ENCODE assay signal across 8 mouse cellular contexts in the genomic region with DNA sequence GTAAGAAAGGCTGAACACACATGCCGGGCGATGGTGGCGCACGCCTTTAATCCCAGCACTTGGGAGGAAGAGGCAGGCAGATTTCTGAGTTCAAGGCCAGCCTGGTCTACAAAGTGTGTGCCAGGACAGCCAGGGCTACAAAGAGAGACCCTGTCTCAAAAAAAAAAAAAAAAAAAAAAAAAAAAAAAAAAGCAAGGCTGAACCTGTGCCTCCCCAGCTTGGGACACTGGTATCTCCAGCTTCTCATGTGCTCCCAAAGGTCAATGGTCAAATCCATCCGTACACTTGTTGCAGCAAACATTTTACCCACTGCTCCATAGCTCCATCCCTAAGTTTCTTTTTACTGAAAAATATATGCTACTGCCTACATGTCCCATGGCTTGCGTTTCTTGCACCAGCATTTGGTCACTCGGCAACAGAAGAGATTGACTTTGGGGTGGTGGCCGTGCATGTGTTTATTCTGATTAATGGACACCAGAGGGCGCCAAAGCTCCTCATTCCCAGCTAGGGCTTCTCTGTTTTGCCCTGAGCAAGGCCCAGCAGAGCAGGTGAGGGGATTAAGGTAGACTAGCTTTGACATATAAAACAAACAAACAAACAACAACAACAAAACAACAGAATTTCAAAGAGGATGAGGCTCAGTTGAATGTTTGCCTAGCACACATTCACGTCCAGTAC. TPM values are rescaled to one million over a fixed set of nuclear protein-coding genes. Genes with fewer than 3 reads are reported as not detected.
DNase-seq lines count a peak whose midpoint lies in the region; ATAC-seq and TF ChIP-seq lines count a peak whose summit lies in the region.

No protein-coding gene starts in this region.

- no peaks in the 10 kb centered on the region for H3K4me1 ChIP-seq in kidney, embryonic 15.5 days
- peaks cover 25% of the 10 kb centered on the region for H3K4me1 ChIP-seq in liver, embryonic 13.5 days (replicated peaks)
- H3K4me1 ChIP-seq in stomach, postnatal 0 days (replicated peaks; ENCODE audit: control insufficient read depth, insufficient read depth), result no peaks in the 10 kb centered on the region

- no peak for TF ChIP-seq EP300 in stomach, postnatal 0 days (optimal IDR thresholded peaks at IDR 0.05)

- no peaks in the 10 kb centered on the region for H3K9me3 ChIP-seq in kidney, embryonic 15.5 days (replicated peaks)
- no peaks in the 10 kb centered on the region for H3K9me3 ChIP-seq in liver, embryonic 13.5 days (replicated peaks)
- H3K9me3 ChIP-seq in stomach, postnatal 0 days (ENCODE audit: control insufficient read depth, low read length), result no peaks in the 10 kb centered on the region

- H3K36me3 ChIP-seq in kidney, embryonic 15.5 days, result no peaks in the 10 kb centered on the region; the same call in 1 of the 2 replicates
- no peaks in the 10 kb centered on the region; the same call in 1 of the 2 replicates for H3K36me3 ChIP-seq in liver, embryonic 13.5 days
- no peaks in the 10 kb centered on the region for H3K36me3 ChIP-seq in stomach, postnatal 0 days (ENCODE audit: control insufficient read depth, insufficient read depth, low read length)

- TF ChIP-seq CTCF in stomach, postnatal 0 days (IDR thresholded peaks at IDR 0.05; ENCODE audit: low read depth), result peak; percentile 96

- no peak overlapping the region for H3K4me3 ChIP-seq in kidney, embryonic 15.5 days (replicated peaks)
- H3K4me3 ChIP-seq in liver, embryonic 13.5 days (replicated peaks), result no peak overlapping the region
- no peak overlapping the region for H3K4me3 ChIP-seq in stomach, postnatal 0 days (ENCODE audit: low read depth, low read length)

- no peak overlapping the region for H3K9ac ChIP-seq in kidney, embryonic 15.5 days
- H3K9ac ChIP-seq in liver, embryonic 13.5 days, result no peak overlapping the region
- no peak overlapping the region for H3K9ac ChIP-seq in stomach, postnatal 0 days (ENCODE audit: low read length)

- H3K27me3 ChIP-seq in kidney, embryonic 15.5 days, result no peaks in the 10 kb centered on the region
- H3K27me3 ChIP-seq in liver, embryonic 13.5 days, result no peaks in the 10 kb centered on the region
- no peaks in the 10 kb centered on the region for H3K27me3 ChIP-seq in stomach, postnatal 0 days (ENCODE audit: control insufficient read depth, insufficient read depth, low read length)

- peak; percentile 79 for DNase-seq in CD4-positive helper T cell, adult 2 months (ENCODE audit: low read depth, low spot score)
- peak; percentile 88 for DNase-seq in adipocyte (ENCODE audit: low spot score)
- peak; percentile 88 for DNase-seq in embryo, embryonic 10.5 days (ENCODE audit: low spot score)
- DNase-seq in heart, adult 9 months (ENCODE audit: low spot score in 2 of 2), result peak; percentile 43 to 73
- peak; percentile 51 for DNase-seq in liver, embryonic 13.5 days
- DNase-seq in natural killer cell, adult 2 months (ENCODE audit: low spot score in 2 of 2), result peak; percentile 67 to 79
- peak; percentile 75 for DNase-seq in stomach, postnatal 0 days (ENCODE audit: low spot score)

- WGBS in kidney, embryonic 15.5 days, result 48% methylated on average over 10 of the region's 10 CpGs
- WGBS in liver, embryonic 13.5 days (ENCODE audit: insufficient replicate concordance), result 50% methylated on average over 10 of the region's 10 CpGs
- WGBS in stomach, postnatal 0 days, result 49% methylated on average over 10 of the region's 10 CpGs

- no peak overlapping the region for H3K27ac ChIP-seq in kidney, embryonic 15.5 days
- no peak overlapping the region for H3K27ac ChIP-seq in liver, embryonic 13.5 days
- no peak overlapping the region for H3K27ac ChIP-seq in stomach, postnatal 0 days (replicated peaks)

- peak; percentile 74; the same call in 1 of the 2 replicates for ATAC-seq in kidney, embryonic 15.5 days (replicated peaks; ENCODE audit: low FRiP score)
- peak; percentile 34; the same call in 1 of the 2 replicates for ATAC-seq in liver, embryonic 13.5 days (ENCODE audit: low read depth)
- ATAC-seq in stomach, postnatal 0 days (ENCODE audit: low FRiP score, low TSS enrichment), result peak; percentile 68

- H3K4me2 ChIP-seq in kidney, embryonic 15.5 days, result no peak overlapping the region
- no peak overlapping the region for H3K4me2 ChIP-seq in liver, embryonic 13.5 days
- no peak overlapping the region for H3K4me2 ChIP-seq in stomach, postnatal 0 days (replicated peaks; ENCODE audit: low read depth)

RNA-seq across cellular contexts. Expression of a gene that starts 9.2 kb away (rescaled TPM):
- 29.7 and 32.7 TPM in 2 replicates for polyA plus RNA-seq in kidney, embryonic 15.5 days (2015; fragmentation: Nextera tagmentation; extraction: Ambion mirVana)
- 8.8 and 10.2 TPM in 2 replicates for polyA plus RNA-seq in liver, embryonic 13.5 days (2015; fragmentation: Nextera tagmentation; extraction: Ambion mirVana)
- 22.5 and 25.5 TPM in 2 replicates for polyA plus RNA-seq in stomach, postnatal 0 days (2015; fragmentation: Nextera tagmentation; extraction: Ambion mirVana)

RNA-seq across cellular contexts. Expression of a gene that starts 9.3 kb away (rescaled TPM):
- polyA plus RNA-seq in kidney, embryonic 15.5 days (2015; fragmentation: Nextera tagmentation; extraction: Ambion mirVana), result 28.4 and 28.6 TPM in 2 replicates
- polyA plus RNA-seq in liver, embryonic 13.5 days (2015; fragmentation: Nextera tagmentation; extraction: Ambion mirVana), result 17.7 and 21.5 TPM in 2 replicates
- 16.5 and 18.2 TPM in 2 replicates for polyA plus RNA-seq in stomach, postnatal 0 days (2015; fragmentation: Nextera tagmentation; extraction: Ambion mirVana)

RNA-seq across cellular contexts. Expression of a gene that starts 14.1 kb away (rescaled TPM):
- polyA plus RNA-seq in kidney, embryonic 15.5 days (2015; fragmentation: Nextera tagmentation; extraction: Ambion mirVana), result 91.0 and 101 TPM in 2 replicates
- 26.5 and 29.5 TPM in 2 replicates for polyA plus RNA-seq in liver, embryonic 13.5 days (2015; fragmentation: Nextera tagmentation; extraction: Ambion mirVana)
- 27.2 and 29.0 TPM in 2 replicates for polyA plus RNA-seq in stomach, postnatal 0 days (2015; fragmentation: Nextera tagmentation; extraction: Ambion mirVana)

RNA-seq across cellular contexts. Expression of a gene that starts 55.2 kb away (rescaled TPM):
- 44.1 and 50.2 TPM in 2 replicates for polyA plus RNA-seq in kidney, embryonic 15.5 days (2015; fragmentation: Nextera tagmentation; extraction: Ambion mirVana)
- 15.5 and 16.9 TPM in 2 replicates for polyA plus RNA-seq in liver, embryonic 13.5 days (2015; fragmentation: Nextera tagmentation; extraction: Ambion mirVana)
- 12.0 and 15.5 TPM in 2 replicates for polyA plus RNA-seq in stomach, postnatal 0 days (2015; fragmentation: Nextera tagmentation; extraction: Ambion mirVana)
